Mouse (Mus musculus): ENCODE data around the gene Troap.

DNA sequence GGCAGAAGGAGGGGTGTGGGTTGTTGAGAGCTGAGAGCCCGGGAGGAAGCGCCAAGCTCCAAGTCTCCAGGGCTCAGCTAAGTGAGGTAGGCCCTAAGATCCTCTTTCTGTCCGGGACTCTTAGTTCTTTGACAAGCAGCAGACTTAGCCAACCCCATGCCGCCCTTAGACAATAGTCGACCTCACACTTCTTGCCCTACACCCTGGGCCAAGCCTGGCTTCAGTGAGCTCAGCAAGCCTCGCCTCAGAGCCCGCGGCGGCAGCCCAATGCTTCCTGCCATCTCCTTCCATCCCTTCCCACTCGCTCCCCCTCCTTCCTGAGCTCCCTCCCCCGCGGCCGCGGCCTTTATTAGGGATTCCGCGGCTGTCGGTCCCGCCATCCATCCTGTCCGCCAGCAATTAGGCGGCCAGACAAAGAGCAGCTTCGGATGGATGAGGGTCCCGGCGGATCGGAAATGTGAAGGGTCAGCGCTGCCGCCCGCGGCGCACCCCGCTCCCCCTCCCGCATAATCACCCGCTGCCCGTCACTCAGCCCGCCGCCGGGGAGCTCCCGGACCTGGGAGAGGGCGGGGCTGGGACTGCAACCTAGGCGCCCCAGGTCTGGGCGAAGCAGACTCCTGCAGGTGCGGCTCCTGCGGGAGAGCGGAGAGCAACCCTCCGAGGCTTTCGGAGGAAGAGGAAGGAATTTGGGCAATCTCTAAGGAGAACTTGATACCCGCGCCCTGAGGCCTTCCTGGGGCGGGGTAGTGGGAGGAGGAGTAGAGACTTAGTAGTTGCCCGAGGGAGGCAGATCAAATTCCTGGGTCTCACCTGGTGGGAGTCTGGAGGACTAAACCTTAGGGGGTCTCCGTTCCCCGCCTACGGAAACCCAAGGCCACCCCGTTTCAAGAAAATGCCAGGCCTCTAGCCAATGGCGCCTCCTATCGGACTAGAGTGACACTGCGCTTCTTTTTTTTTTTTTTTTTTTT, 19.2 kb downstream of the Troap start:
- TF ChIP-seq E2F4 (IDR thresholded peaks at IDR 0.05; ENCODE audit: borderline replicate concordance, low read depth, low read length) (no peak), GABPA (IDR thresholded peaks at IDR 0.05; ENCODE audit: low read depth, low read length) (no peak), POLR2A (IDR thresholded peaks at IDR 0.05; ENCODE audit: control insufficient read depth in 1 of 2, insufficient read depth in 1 of 2, low read depth in 1 of 2, low read length in 2 of 2, poor library complexity in 1 of 2) (peak in 1 of 2 experiments; percentile 27; a peak in 2 of 4 replicates), MAX (IDR thresholded peaks at IDR 0.05; ENCODE audit: low read length) (no peak), KAT2A (conservative IDR thresholded peaks at IDR 0.05; ENCODE audit: low read depth, low read length) (no peak), ZC3H11A (IDR thresholded peaks at IDR 0.05; ENCODE audit: low read depth, low read length) (no peak), ZNF384 (IDR thresholded peaks at IDR 0.05; ENCODE audit: low read depth, low read length) (peak; percentile 96), MYC (IDR thresholded peaks at IDR 0.05; ENCODE audit: low read depth, low read length) (no peak), CTCF (IDR thresholded peaks at IDR 0.05 in 2 of 3, conservative IDR thresholded peaks at IDR 0.05 in 1 of 3; ENCODE audit: control insufficient read depth in 1 of 3, insufficient read depth in 1 of 3, low read depth in 2 of 3, low read length in 3 of 3, poor library complexity in 1 of 3, severe bottlenecking in 1 of 3) (peak; percentile 57 to 72 (median 62); a peak in 5 of 6 replicates)

All from MEL (cell line).